Mouse (Mus musculus): ENCODE data around the gene Erc2. TPM values are rescaled to one million over a fixed set of nuclear protein-coding genes. Genes with fewer than 3 reads are reported as not detected.

The Erc2 gene
- polyA plus RNA-seq, 1 experiment from 2014 or later, result 33.9 TPM

- Histone ChIP-seq H3K9ac (ENCODE audit: low read depth, low read length) (no peak overlapping the region), H3K4me3 (ENCODE audit: low read depth, low read length) (no peak overlapping the region), H3K9me3 (ENCODE audit: control insufficient read depth, low read length) (no peaks in the 10 kb centered on the region), H3K36me3 (ENCODE audit: control insufficient read depth, insufficient read depth, low read length) (no peaks in the 10 kb centered on the region), H3K4me1 (replicated peaks; ENCODE audit: control insufficient read depth, insufficient read depth, low read length) (peaks cover 2% of the 10 kb centered on the region; the same call in 1 of the 2 replicates), H3K27me3 (ENCODE audit: control insufficient read depth, insufficient read depth, low read length) (no peaks in the 10 kb centered on the region), H3K4me2 (replicated peaks; ENCODE audit: low read depth, low read length) (no peak overlapping the region), H3K27ac (ENCODE audit: low read depth, low read length) (no peak overlapping the region)
- ATAC-seq (ENCODE audit: low FRiP score) (no peak), DNase-seq (ENCODE audit: low spot score) (no peak)
- WGBS, result 84% methylated on average over 8 of the region's 8 CpGs
Measured at GRCm38 (mm10) chr14:27727541-27727940, 105.3 kb downstream of the Erc2 start.

GRCm38 (mm10) chr14:27731086-27731485 is 108.9 kb downstream of the Erc2 start:
- H3K4me2 ChIP-seq (replicated peaks; ENCODE audit: low read depth, low read length), result no peak overlapping the region
- WGBS, result 42% methylated on average over 4 of the region's 4 CpGs
- no peak for DNase-seq (ENCODE audit: low spot score)
- H3K9ac ChIP-seq (ENCODE audit: low read depth, low read length), result no peak overlapping the region
- no peak overlapping the region for H3K4me3 ChIP-seq (ENCODE audit: low read depth, low read length)
- no peaks in the 10 kb centered on the region for H3K27me3 ChIP-seq (ENCODE audit: control insufficient read depth, insufficient read depth, low read length)
- peaks cover 2% of the 10 kb centered on the region; the same call in 1 of the 2 replicates for H3K4me1 ChIP-seq (replicated peaks; ENCODE audit: control insufficient read depth, insufficient read depth, low read length)
- H3K27ac ChIP-seq (ENCODE audit: low read depth, low read length), result 0 out of 2 replicates have a peak overlapping the region, but pooled peaks have one; percentile 18
- no peaks in the 10 kb centered on the region for H3K9me3 ChIP-seq (ENCODE audit: control insufficient read depth, low read length)
- no peak for ATAC-seq (ENCODE audit: low FRiP score)
- H3K36me3 ChIP-seq (ENCODE audit: control insufficient read depth, insufficient read depth, low read length), result no peaks in the 10 kb centered on the region

- 41% methylated on average over 1 of the region's 1 CpGs for WGBS
- Histone ChIP-seq H3K9ac (ENCODE audit: low read depth, low read length) (no peak overlapping the region), H3K4me1 (replicated peaks; ENCODE audit: control insufficient read depth, insufficient read depth, low read length) (no peaks in the 10 kb centered on the region), H3K36me3 (ENCODE audit: control insufficient read depth, insufficient read depth, low read length) (no peaks in the 10 kb centered on the region), H3K4me3 (ENCODE audit: low read depth, low read length) (no peak overlapping the region), H3K27me3 (ENCODE audit: control insufficient read depth, insufficient read depth, low read length) (no peaks in the 10 kb centered on the region), H3K4me2 (replicated peaks; ENCODE audit: low read depth, low read length) (no peak overlapping the region), H3K27ac (ENCODE audit: low read depth, low read length) (no peak overlapping the region), H3K9me3 (ENCODE audit: control insufficient read depth, low read length) (no peaks in the 10 kb centered on the region)
- ATAC-seq (ENCODE audit: low FRiP score) (no peak), DNase-seq (ENCODE audit: low spot score) (no peak)
Measured at GRCm38 (mm10) chr14:27739436-27739835, 117.2 kb downstream of the Erc2 start.

- no peak overlapping the region for H3K4me3 ChIP-seq (ENCODE audit: low read depth, low read length)
- peak; percentile 81 for DNase-seq (ENCODE audit: low spot score)
- no peaks in the 10 kb centered on the region for H3K4me1 ChIP-seq (replicated peaks; ENCODE audit: control insufficient read depth, insufficient read depth, low read length)
- H3K9ac ChIP-seq (ENCODE audit: low read depth, low read length), result no peak overlapping the region
- no peaks in the 10 kb centered on the region for H3K36me3 ChIP-seq (ENCODE audit: control insufficient read depth, insufficient read depth, low read length)
- no peak overlapping the region for H3K4me2 ChIP-seq (replicated peaks; ENCODE audit: low read depth, low read length)
- no peak overlapping the region for H3K27ac ChIP-seq (ENCODE audit: low read depth, low read length)
- H3K27me3 ChIP-seq (ENCODE audit: control insufficient read depth, insufficient read depth, low read length), result no peaks in the 10 kb centered on the region
- no peaks in the 10 kb centered on the region for H3K9me3 ChIP-seq (ENCODE audit: control insufficient read depth, low read length)
- WGBS, result 36% methylated on average over 3 of the region's 3 CpGs
- ATAC-seq (ENCODE audit: low FRiP score), result no peak
Measured at GRCm38 (mm10) chr14:27741248-27741916, 119.2 kb downstream of the Erc2 start.

GRCm38 (mm10) chr14:27754340-27754739 is 132.1 kb downstream of the Erc2 start:
- Histone ChIP-seq H3K4me3 (ENCODE audit: low read depth, low read length) (no peak overlapping the region), H3K4me1 (replicated peaks; ENCODE audit: control insufficient read depth, insufficient read depth, low read length) (no peaks in the 10 kb centered on the region), H3K4me2 (replicated peaks; ENCODE audit: low read depth, low read length) (no peak overlapping the region), H3K27me3 (ENCODE audit: control insufficient read depth, insufficient read depth, low read length) (no peaks in the 10 kb centered on the region), H3K9ac (ENCODE audit: low read depth, low read length) (no peak overlapping the region), H3K36me3 (ENCODE audit: control insufficient read depth, insufficient read depth, low read length) (no peaks in the 10 kb centered on the region), H3K9me3 (ENCODE audit: control insufficient read depth, low read length) (no peaks in the 10 kb centered on the region), H3K27ac (ENCODE audit: low read depth, low read length) (no peak overlapping the region)
- 83% methylated on average over 1 of the region's 1 CpGs for WGBS
- no peak for ATAC-seq (ENCODE audit: low FRiP score)
- DNase-seq (ENCODE audit: low spot score), result no peak

GRCm38 (mm10) chr14:27756901-27757300 is 134.7 kb downstream of the Erc2 start:
- H3K9ac ChIP-seq (ENCODE audit: low read depth, low read length), result no peak overlapping the region
- H3K4me3 ChIP-seq (ENCODE audit: low read depth, low read length), result no peak overlapping the region
- no peaks in the 10 kb centered on the region for H3K27me3 ChIP-seq (ENCODE audit: control insufficient read depth, insufficient read depth, low read length)
- H3K27ac ChIP-seq (ENCODE audit: low read depth, low read length), result no peak overlapping the region
- no peak for ATAC-seq (ENCODE audit: low FRiP score)
- H3K4me2 ChIP-seq (replicated peaks; ENCODE audit: low read depth, low read length), result no peak overlapping the region
- no peaks in the 10 kb centered on the region for H3K9me3 ChIP-seq (ENCODE audit: control insufficient read depth, low read length)
- no peaks in the 10 kb centered on the region for H3K36me3 ChIP-seq (ENCODE audit: control insufficient read depth, insufficient read depth, low read length)
- WGBS, result 94% methylated on average over 5 of the region's 5 CpGs
- no peak for DNase-seq (ENCODE audit: low spot score)
- H3K4me1 ChIP-seq (replicated peaks; ENCODE audit: control insufficient read depth, insufficient read depth, low read length), result no peaks in the 10 kb centered on the region

- Histone ChIP-seq H3K4me3 (ENCODE audit: low read depth, low read length) (no peak overlapping the region), H3K27ac (ENCODE audit: low read depth, low read length) (no peak overlapping the region), H3K4me2 (replicated peaks; ENCODE audit: low read depth, low read length) (no peak overlapping the region), H3K4me1 (replicated peaks; ENCODE audit: control insufficient read depth, insufficient read depth, low read length) (no peaks in the 10 kb centered on the region), H3K27me3 (ENCODE audit: control insufficient read depth, insufficient read depth, low read length) (no peaks in the 10 kb centered on the region), H3K9me3 (ENCODE audit: control insufficient read depth, low read length) (no peaks in the 10 kb centered on the region), H3K9ac (ENCODE audit: low read depth, low read length) (no peak overlapping the region), H3K36me3 (ENCODE audit: control insufficient read depth, insufficient read depth, low read length) (no peaks in the 10 kb centered on the region)
- no peak for ATAC-seq (ENCODE audit: low FRiP score)
- no peak for DNase-seq (ENCODE audit: low spot score)
- 84% methylated on average over 1 of the region's 1 CpGs for WGBS
Measured at GRCm38 (mm10) chr14:27758230-27758629, 136.0 kb downstream of the Erc2 start.

GRCm38 (mm10) chr14:27759069-27759628 is 136.9 kb downstream of the Erc2 start:
- H3K4me1 ChIP-seq (replicated peaks; ENCODE audit: control insufficient read depth, insufficient read depth, low read length), result no peaks in the 10 kb centered on the region
- no peak overlapping the region for H3K4me3 ChIP-seq (ENCODE audit: low read depth, low read length)
- H3K4me2 ChIP-seq (replicated peaks; ENCODE audit: low read depth, low read length), result no peak overlapping the region
- no peak overlapping the region for H3K9ac ChIP-seq (ENCODE audit: low read depth, low read length)
- DNase-seq (ENCODE audit: low spot score) (no peak), ATAC-seq (ENCODE audit: low FRiP score) (no peak)
- no peaks in the 10 kb centered on the region for H3K36me3 ChIP-seq (ENCODE audit: control insufficient read depth, insufficient read depth, low read length)
- no peaks in the 10 kb centered on the region for H3K27me3 ChIP-seq (ENCODE audit: control insufficient read depth, insufficient read depth, low read length)
- no peak overlapping the region for H3K27ac ChIP-seq (ENCODE audit: low read depth, low read length)
- 94% methylated on average over 6 of the region's 6 CpGs for WGBS
- H3K9me3 ChIP-seq (ENCODE audit: control insufficient read depth, low read length), result no peaks in the 10 kb centered on the region

GRCm38 (mm10) chr14:27759982-27760381 is 137.8 kb downstream of the Erc2 start:
- H3K27ac ChIP-seq (ENCODE audit: low read depth, low read length), result no peak overlapping the region
- no peak overlapping the region for H3K4me3 ChIP-seq (ENCODE audit: low read depth, low read length)
- no peaks in the 10 kb centered on the region for H3K9me3 ChIP-seq (ENCODE audit: control insufficient read depth, low read length)
- no peak overlapping the region for H3K4me2 ChIP-seq (replicated peaks; ENCODE audit: low read depth, low read length)
- no peak for DNase-seq (ENCODE audit: low spot score)
- H3K36me3 ChIP-seq (ENCODE audit: control insufficient read depth, insufficient read depth, low read length), result no peaks in the 10 kb centered on the region
- WGBS, result 83% methylated on average over 9 of the region's 9 CpGs
- H3K4me1 ChIP-seq (replicated peaks; ENCODE audit: control insufficient read depth, insufficient read depth, low read length), result no peaks in the 10 kb centered on the region
- ATAC-seq (ENCODE audit: low FRiP score), result no peak
- no peak overlapping the region for H3K9ac ChIP-seq (ENCODE audit: low read depth, low read length)
- H3K27me3 ChIP-seq (ENCODE audit: control insufficient read depth, insufficient read depth, low read length), result no peaks in the 10 kb centered on the region

All from hindbrain, embryonic 11.5 days (tissue).